ENCODE assay signal across 34 mouse cellular contexts in the genomic region with DNA sequence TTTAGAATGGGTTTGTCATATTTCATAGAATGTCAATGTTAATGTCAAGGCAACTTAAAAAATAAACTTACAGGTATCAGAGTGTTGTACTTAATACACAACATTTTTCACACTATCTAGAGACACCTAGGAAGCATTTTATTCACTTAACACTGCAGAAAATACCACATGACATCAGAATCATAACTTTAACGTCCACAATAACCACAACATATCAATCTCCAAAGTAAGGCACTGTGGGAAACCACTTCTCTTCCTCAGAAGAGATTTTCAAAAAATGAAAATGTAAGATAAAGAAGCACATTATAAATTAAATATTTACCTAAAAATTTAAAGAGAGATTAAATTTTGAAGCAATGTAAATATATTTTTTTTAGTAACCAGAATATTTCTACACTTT.
"Had no signal": no experiment of that assay in that cellular context is flagged by ENCODE, and none has a peak within 500 bp of the region (broad histone marks: within the 10 kb centered on the region; RNA-seq: fewer than 3 reads in every experiment).

No protein-coding gene starts in this region.

- ATAC-seq: hindbrain, embryonic 16.5 days; hindbrain, postnatal 0 days; inflammation-experienced regulatory T-cells, adult 6 months; intestine, embryonic 15.5 days; intestine, embryonic 16.5 days; intestine, postnatal 0 days had no signal

- H3K4me1 ChIP-seq: heart, embryonic 10.5 days; heart, embryonic 12.5 days; heart, embryonic 13.5 days; heart, embryonic 15.5 days; hindbrain, embryonic 10.5 days; hindbrain, embryonic 12.5 days; hindbrain, embryonic 13.5 days; hindbrain, embryonic 15.5 days; intestine, embryonic 15.5 days had no signal

- DNase-seq: heart, postnatal 14 days; heart, postnatal 36 days; heart, postnatal 4 days; kidney, adult 11 months; kidney, adult 18-20 months; kidney, adult 2 months; kidney, adult 8-10 months; kidney, adult 9 months; kidney, postnatal 10 days; kidney, postnatal 14 days; kidney, postnatal 25 days; kidney, postnatal 36 days; kidney, postnatal 4 days; layer of hippocampus, adult 9-11 months; layer of hippocampus, postnatal 36 days had no signal

- H3K9ac ChIP-seq: heart, embryonic 12.5 days; heart, embryonic 13.5 days; heart, embryonic 15.5 days; hindbrain, embryonic 12.5 days; hindbrain, embryonic 13.5 days; hindbrain, embryonic 14.5 days; hindbrain, embryonic 15.5 days; intestine, embryonic 15.5 days had no signal

- H3K27me3 ChIP-seq: heart, embryonic 12.5 days; heart, embryonic 13.5 days; heart, embryonic 15.5 days; hindbrain, embryonic 12.5 days; hindbrain, embryonic 13.5 days; hindbrain, embryonic 15.5 days; intestine, embryonic 15.5 days had no signal

- H3K27ac ChIP-seq: heart, embryonic 10.5 days; heart, embryonic 13.5 days; heart, embryonic 15.5 days; hindbrain, embryonic 10.5 days; hindbrain, embryonic 12.5 days; hindbrain, embryonic 13.5 days; hindbrain, embryonic 14.5 days; hindbrain, embryonic 15.5 days; hindbrain, postnatal 0 days; intestine, embryonic 15.5 days; kidney, postnatal 0 days; layer of hippocampus, adult 2 months; left cerebral cortex, adult 2 months had no signal

- H3K4me2 ChIP-seq: heart, embryonic 11.5 days; heart, embryonic 12.5 days; heart, embryonic 13.5 days; heart, embryonic 15.5 days; hindbrain, embryonic 12.5 days; hindbrain, embryonic 13.5 days; hindbrain, embryonic 14.5 days; hindbrain, embryonic 15.5 days; intestine, embryonic 15.5 days had no signal

- H3K36me3 ChIP-seq: heart, embryonic 10.5 days; heart, embryonic 12.5 days; heart, embryonic 13.5 days; heart, embryonic 15.5 days; hindbrain, embryonic 10.5 days; hindbrain, embryonic 12.5 days; hindbrain, embryonic 13.5 days; hindbrain, embryonic 15.5 days; intestine, embryonic 15.5 days had no signal

- H3K9me3 ChIP-seq: heart, embryonic 10.5 days; heart, embryonic 12.5 days; heart, embryonic 13.5 days; heart, embryonic 15.5 days; hindbrain, embryonic 10.5 days; hindbrain, embryonic 12.5 days; hindbrain, embryonic 13.5 days; hindbrain, embryonic 15.5 days; intestine, embryonic 15.5 days had no signal

- H3K4me3 ChIP-seq: heart, embryonic 10.5 days; heart, embryonic 12.5 days; heart, embryonic 13.5 days; heart, embryonic 15.5 days; hindbrain, embryonic 10.5 days; hindbrain, embryonic 12.5 days; hindbrain, embryonic 13.5 days; hindbrain, embryonic 15.5 days; intestine, embryonic 15.5 days; layer of hippocampus, adult 2 months; left cerebral cortex, adult 2 months had no signal
